Mouse (Mus musculus): ENCODE measurements around the gene Rabep2.

Gene Rabep2

GRCm38 (mm10) chr7:126430167-126430566 is 1.6 kb downstream of the Rabep2 start:
- no peak for DNase-seq (ENCODE audit: low spot score in 2 of 2)

- no peak for DNase-seq (ENCODE audit: low spot score in 2 of 2)
Measured at GRCm38 (mm10) chr7:126434726-126435125, 6.2 kb downstream of the Rabep2 start.

DNA sequence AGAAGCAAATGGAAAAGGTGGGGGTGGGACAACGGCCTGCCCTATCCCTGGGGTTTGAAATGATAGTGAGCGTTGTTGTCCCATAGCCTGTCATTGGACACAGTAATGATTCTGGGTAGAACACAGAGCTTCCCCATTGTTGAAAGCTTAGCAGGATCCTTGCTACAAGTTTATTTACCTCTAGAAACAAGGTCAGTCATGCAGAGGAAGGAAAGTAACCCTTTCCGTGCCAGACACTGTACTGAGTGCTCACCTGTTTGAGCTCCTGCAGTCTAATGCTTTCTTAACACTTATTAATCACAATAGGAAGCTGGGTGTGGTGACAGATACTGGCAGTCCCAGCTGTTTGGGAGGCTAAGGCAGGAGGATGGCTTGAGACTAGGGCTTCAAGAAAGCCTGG is 7.2 kb downstream of the Rabep2 start:
- DNase-seq (ENCODE audit: low spot score in 2 of 2), result no peak

- DNase-seq (ENCODE audit: low spot score in 2 of 2), result peak; percentile 45 to 61
Measured at GRCm38 (mm10) chr7:126436851-126437250, 8.3 kb downstream of the Rabep2 start.

GRCm38 (mm10) chr7:126440134-126440533 is 11.6 kb downstream of the Rabep2 start:
- DNase-seq (ENCODE audit: low spot score in 2 of 2), result no peak

GRCm38 (mm10) chr7:126443997-126444396 is 15.4 kb downstream of the Rabep2 start:
- no peak for DNase-seq (ENCODE audit: low spot score in 2 of 2)

GRCm38 (mm10) chr7:126444536-126444935 is 16.0 kb downstream of the Rabep2 start:
- DNase-seq (ENCODE audit: low spot score in 2 of 2), result no peak

GRCm38 (mm10) chr7:126445104-126445815 is 16.7 kb downstream of the Rabep2 start:
- no peak for DNase-seq (ENCODE audit: low spot score in 2 of 2)

GRCm38 (mm10) chr7:126446217-126446616 is 17.7 kb downstream of the Rabep2 start:
- no peak for DNase-seq (ENCODE audit: low spot score in 2 of 2)

- no peak for DNase-seq (ENCODE audit: low spot score in 2 of 2)
Measured at GRCm38 (mm10) chr7:126448481-126448880, 19.9 kb downstream of the Rabep2 start.

DNA sequence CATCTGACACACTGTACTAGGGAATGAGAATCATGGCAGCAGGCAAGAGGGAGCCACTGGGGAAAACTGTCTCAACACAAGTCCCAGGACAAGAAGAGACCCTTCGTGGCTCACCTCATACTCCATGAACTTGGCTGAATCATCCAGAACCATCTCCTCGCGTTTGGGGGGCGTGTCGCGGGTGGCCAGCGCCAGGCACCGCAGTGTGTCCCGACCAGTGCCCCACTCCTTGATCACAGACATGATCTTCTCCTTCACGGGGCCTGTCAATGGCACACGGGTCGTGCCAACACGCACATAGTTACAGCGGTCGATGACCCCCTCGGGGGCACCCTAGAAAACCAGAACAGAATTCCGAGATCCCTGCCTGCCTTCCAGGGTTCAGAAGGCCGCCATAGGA is 21.4 kb downstream of the Rabep2 start:
- no peak for DNase-seq (ENCODE audit: low spot score in 2 of 2)

DNA sequence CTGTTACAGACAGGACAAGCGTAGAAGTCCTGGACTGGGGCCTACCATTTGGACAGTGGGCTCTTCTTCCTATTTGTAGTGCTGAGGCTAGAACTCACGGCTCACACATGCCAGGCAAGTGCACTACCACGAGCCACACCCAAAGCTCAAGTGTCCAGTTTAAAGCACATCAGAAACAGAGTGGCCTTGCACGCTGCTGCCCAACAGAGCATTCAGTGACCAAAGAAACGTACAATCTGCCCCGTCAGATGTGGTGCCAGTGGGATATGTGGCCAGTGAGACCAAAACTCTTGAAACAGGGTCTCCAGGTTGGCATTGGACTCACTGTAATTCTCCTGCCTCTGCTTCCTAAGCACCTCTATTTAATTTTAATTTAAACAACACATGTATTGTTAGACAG is 22.1 kb downstream of the Rabep2 start:
- no peak for DNase-seq (ENCODE audit: low spot score in 2 of 2)

GRCm38 (mm10) chr7:126452244-126452643 is 23.7 kb downstream of the Rabep2 start:
- no peak for DNase-seq (ENCODE audit: low spot score in 2 of 2)

DNA sequence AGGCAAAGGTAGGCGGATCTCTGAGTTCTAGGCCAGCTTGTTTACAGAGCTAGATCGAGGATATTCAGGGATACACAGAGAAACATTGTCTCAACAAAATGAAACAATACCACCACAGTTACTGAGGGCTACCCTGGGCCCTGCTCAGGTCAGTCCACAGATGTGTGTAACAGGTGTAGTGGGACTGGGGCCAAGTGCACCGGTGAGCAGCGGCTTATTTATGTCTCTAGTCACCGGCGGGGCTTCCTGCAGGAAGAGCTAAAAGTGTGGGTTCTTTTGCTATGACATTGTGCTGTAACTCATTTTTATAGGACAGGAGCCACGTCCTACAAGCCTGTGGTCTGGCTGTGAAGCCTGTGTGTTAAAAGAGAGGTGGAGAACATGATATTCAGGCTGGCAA is 25.3 kb downstream of the Rabep2 start:
- DNase-seq (ENCODE audit: low spot score in 2 of 2), result no peak

GRCm38 (mm10) chr7:126455242-126455641 is 26.7 kb downstream of the Rabep2 start:
- DNase-seq (ENCODE audit: low spot score in 2 of 2), result no peak

DNA sequence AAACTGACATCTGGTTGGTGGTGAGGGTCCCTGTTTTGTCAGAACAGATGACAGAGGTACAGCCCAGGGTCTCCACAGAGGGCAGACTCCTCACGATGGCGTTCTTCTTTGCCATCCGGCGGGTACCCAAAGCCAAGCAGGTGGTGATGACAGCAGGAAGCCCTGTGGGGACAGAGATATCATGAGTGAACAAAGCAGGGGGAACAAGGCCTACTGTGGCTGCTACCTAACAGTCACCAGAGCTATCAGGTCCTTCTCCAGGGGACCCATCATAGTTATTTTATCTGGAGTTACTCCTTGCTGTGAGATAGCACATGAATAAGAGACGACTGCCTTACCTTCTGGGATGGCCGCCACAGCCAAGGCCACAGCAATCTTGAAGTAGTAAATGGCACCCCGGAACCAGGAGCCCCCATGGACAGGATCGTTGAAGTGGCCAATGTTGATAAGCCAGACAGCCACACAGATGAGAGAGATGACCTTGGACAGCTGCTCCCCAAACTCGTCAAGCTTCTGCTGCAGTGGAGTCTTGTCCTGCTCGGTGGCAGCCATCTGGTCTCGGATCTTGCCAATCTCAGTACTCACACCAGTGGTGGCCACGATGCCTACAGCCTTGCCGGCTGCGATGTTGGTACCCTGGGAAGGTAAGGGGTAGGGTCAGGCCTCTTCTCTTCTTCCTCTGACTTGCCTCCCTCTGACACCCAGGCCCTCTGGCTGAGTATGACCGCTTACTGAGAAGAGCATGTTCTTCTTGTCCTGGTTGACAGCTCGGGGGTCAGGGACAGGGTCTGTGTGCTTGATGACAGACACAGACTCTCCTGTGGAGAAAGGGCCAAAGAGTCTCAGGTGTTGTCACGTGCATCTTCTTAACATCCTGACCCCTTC is 28.1 kb downstream of the Rabep2 start:
- no peak for DNase-seq (ENCODE audit: low spot score in 2 of 2)

GRCm38 (mm10) chr7:126458225-126458624 is 29.7 kb downstream of the Rabep2 start:
- no peak for DNase-seq (ENCODE audit: low spot score in 2 of 2)

DNA sequence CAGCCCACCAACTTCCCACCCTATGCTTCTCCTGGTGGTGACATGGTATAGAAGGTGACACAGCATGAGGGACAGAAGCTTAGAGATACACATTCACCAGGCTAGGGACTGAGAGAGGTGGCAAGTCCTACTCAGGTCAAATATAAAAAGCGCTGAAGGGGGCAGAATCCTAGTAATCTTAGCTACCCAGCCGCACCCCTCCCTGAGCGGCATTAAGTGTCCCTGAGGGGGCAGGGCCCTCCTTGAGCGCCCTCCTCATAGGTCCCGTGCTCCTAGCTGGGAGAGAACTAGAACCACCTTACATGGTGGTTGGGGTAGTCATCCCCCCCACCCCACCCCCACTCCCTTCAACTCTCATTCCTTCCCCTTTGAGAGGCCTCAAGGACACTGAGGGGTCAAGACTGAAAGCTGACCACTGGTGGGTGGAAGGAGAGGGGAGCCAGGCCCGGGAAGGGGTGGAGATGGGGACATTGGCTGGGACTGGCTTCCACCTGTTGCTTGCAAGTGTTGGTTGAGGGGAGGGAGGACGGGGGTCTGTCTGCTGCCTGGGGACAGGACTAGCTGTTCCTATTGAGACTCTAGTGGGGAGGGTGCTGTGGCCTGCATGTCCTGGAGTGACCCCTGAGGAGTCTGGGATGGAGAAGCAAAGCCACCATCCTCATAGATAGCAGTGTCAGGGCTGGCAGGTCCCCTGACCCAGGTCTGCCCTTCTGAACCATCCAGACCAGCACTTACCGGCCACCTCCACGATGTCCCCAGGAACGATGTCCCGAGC is 30.5 kb downstream of the Rabep2 start:
- no peak for DNase-seq (ENCODE audit: low spot score in 2 of 2)

DNA sequence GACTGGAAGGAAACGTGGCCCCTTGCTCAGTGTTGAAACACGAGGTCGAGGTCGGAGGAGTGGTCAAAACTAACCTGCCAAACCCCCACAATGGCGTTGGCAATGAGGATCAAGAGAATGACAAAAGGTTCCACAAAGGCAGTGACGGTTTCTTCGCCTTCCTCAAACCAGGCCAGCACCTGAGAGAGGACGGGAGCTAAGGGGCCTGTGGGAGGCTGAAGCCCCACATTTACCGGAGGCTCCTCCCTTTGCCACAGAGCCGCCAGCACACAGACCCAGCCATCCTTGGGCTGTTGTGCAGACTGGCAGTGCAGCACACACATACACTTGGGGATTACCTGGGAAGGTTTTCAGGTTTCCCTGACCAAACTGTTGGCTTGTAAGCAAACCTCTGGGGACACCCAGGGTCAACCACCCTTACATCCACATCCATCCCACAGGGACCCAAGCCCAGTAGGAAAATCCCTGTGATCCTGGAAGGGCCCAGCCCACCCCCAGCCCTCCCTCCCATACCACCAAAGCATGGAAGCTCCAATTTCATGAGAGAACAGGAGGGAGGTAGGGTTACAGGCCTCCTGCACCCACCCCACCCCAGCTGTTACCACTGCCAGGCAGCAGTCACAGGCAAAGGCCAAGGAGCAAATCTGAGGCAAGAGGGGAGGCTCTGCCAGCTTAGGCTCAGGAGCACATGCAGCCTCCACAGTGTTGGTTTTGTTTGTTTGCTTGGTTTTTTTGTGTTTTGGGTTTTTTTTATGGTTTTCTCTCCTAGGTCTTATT is 32.3 kb downstream of the Rabep2 start:
- DNase-seq (ENCODE audit: low spot score in 2 of 2), result no peak

- DNase-seq (ENCODE audit: low spot score in 2 of 2), result no peak
Measured at GRCm38 (mm10) chr7:126461626-126462025, 33.1 kb downstream of the Rabep2 start.

DNA sequence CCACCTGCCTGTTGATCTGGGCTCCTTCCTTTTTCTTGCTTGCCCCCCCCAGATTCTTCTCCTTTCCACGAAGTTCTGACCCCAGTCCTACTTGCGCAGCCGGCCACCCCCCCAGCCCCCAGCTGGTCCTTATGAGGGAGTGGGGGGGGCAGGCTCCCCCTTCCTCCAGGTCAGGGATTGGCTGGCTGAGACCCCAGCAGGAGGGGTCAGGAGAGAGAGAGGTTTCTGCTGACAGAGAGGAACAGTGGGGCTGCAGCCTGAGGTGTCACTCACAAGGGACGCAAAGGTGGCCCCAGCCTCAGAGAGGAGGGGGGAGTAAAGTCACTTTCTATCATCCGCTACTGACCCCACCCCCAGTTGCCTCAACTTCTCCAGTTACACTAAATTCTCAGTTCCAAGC is 34.4 kb downstream of the Rabep2 start, which contains the start of gene Atp2a1:
Gene Atp2a1, minus strand, starts transcription at position 105 of the 400 bp plus-strand sequence.
- DNase-seq (ENCODE audit: low spot score in 2 of 2), result no peak

Data from cerebellum, postnatal 4 days (tissue).